Mouse (Mus musculus) ovary, postnatal 10 days (tissue): ENCODE data around the gene Bcl2l1.

Experiments used
- DNase-seq: peaks from one replicate; pipeline ENCODE4 v3.0.0; 2022; ENCODE audit warnings: low spot score

Gene Bcl2l1

DNA sequence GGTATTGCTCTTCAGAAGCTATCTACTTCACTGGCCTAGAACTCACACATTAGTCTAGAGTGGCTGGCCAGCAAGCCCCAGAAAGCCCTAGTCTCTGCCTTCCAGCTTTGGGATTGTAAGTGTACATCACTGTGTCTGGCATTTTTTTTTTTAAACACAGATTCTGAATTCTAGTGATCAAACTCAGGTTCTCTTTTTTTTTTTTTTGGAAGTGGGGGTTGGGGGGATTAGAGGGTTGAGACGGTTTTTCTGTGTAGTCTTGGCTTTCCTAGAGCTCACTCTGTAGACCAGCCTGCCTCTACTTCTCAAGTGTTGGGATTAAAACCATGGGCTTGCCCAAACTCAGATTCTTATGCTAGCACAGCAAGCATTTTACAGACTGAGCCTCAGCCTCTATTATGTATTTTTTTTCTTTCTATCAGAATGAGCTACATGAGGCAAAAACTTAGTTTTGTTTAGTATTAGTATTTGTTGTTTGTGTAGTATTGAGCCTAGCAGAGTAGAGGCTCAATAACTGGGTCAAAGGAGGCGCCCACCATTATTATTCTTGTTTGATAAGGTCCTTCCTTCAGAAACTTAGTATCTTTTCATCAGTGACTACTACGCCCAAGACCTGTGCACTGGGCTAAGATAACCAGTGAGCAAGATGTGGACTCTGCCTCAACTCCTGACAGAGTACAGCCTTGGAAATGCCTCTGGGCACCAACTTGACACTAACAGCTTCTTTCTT is 6.9 kb downstream of the Bcl2l1 start:
- no peak for DNase-seq

DNA sequence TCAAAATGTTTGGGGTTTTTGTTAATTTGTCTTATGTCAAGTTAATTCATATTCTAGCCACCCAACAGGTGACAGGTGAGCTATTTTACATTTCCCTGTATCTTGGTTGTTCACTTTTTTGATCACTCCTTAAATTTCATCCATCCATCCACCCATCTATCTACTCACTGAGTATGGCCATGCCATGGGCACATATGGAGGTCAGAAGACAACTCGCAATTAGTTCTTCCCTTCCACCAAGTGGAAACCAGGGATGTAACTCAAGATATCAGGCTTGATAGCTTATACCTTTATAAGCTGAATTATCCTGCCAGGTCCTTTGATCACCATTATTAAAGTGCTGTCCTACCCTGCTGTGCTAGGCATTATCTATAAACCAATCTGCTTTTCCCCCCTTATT is 7.8 kb downstream of the Bcl2l1 start:
- no peak for DNase-seq

DNA sequence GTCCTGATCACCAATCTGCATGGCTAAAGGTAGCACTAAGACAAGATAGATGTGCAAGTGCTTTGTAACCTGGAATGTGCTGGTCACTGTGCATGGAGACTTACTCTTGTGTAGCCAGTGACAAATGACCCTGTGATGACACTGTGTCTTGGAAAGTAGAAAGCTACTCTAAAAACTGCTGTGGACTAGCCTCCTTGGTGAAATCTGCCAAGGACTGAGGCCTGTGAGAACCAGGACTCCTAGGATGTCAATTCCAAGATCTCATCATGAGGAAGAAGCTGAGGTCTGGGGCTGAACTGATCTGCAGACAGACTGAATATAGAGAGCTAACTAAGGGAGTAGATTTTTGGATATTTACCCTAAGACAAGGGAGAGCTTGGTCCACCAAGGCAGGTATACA is 10.0 kb downstream of the Bcl2l1 start:
- DNase-seq = no peak

DNA sequence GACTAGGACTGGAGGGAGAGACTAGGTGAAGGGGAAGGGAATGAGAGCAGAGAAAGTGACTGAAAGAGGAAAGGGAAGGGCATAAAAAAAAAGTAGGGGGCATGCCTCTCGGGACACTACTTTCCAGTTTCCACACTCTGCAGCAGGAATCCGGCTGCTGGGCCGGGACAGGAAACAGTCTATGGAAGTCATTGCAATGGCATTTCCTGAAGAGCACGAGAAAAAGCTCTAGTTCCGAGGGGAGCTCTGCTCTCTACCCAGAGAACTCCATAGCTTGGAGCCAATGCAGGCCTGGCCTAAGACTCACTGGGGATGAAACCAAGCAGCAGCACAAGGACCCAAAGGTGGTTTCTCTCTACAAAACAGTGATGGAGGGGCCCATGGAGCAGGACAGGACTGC is 10.5 kb downstream of the Bcl2l1 start:
- no peak for DNase-seq

DNA sequence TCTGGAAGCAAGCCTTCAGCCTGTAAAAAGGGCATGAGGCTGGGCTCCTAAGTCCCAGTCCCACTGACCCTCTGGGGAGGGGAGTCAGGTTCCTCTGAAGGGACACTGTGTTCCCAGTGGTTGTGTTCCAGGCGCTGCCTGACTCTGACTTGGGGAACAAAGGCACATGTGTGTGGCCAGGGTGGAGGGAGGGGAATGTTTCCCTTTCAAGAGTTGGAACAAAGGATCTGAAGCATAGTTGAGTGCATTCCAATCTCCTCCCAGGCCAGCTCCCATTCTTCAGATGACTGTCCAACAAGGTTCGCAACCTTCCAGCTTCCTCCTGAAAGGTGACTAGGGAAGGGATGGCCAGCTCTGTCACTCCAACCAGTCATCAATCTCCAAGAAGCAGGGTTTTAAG is 11.2 kb downstream of the Bcl2l1 start:
- no peak for DNase-seq

DNA sequence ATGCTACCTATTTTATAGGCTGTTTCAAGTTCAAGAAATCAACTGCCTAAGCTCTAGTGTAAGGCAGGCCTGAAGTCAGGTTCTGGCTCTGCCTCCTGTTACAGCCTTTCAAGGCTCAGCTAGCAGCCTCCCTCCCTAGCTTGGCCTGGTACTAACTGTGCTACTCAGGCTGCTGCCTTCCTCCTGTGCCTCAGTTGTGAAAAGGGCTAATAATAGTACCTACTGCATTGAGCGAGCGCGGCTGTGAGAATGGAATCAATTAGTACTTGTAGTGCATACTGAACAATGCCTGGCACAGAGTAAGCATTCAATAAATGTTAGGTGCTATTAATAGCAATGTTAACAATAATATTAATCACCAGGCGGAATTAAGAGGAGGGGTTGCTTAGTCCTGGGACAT is 11.6 kb downstream of the Bcl2l1 start:
- DNase-seq = no peak

DNA sequence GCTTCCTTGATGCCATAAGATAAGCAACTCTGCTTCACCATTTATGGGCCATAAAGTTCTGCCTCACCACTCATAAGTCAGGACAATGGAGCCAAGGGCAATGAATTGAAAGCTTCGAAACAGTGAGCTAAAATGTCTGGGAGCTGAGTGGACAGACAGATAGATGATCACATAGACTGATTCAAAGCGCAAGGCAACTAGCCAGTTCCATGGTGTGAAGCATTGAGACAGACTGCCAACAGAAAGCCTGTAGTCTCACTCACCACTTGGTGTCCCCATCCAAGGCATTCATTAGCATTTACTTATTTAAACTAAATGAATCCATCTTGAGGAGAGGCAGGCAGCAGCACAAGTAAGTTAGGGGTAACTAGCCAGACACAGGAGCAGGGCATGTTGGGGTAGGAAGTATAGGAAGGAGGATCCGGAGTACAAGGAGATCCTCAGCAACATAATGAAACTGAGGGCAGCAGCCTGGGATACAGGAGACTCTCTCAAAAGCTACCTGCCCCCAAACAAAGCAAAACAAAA is 12.4 kb downstream of the Bcl2l1 start:
- DNase-seq = no peak

DNA sequence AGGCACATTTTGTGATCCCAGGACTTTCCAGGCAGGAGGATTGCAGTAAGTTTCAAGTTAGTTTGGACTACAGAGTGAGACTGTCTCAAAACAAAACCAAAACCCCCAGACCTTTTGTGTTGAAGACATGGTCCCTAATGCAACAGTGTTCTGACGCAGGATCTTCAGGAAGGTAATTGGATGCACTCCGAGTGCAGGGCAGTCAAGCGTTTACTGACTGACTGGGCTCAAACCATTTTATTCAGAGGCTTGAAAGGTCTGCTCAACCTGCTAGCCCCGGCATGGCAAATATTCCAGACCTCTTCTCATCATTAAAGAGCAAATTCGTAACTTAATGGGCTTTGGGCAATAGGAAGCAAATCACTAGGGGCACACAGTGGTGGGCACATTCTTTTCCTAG is 12.8 kb downstream of the Bcl2l1 start:
- no peak for DNase-seq

DNA sequence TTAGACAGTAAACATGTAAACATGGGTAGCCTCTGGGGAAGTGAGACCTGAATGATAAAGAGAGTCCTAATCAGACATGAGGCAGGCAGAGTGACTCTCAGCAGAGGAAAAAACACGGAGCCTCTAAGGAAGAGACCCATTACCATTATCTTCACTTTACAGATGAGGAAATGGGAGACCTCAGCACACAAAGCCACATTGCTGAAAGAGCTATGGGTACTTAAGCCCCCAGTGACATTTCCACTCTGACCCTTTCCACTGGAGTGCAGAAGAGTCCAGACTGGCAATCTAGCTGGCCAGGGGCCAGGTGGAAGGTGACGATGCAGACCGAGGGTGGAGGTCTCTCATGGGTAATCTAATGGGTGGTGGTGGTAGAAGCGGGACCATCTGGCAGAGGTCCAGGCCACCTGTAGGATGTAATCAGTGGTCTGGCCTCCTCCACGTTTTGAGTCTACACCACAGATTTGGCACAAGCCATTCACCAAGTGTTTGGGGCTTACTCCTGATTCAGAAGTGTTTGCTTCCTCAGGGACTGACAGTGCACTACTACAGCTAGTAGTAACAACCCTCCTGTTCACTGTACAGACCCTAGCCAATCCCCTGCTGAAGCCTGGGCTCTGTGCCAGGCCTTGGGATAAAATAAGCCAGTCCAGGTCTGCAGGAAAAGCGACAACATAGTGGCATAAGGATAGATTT is 13.8 kb downstream of the Bcl2l1 start:
- no peak for DNase-seq

DNA sequence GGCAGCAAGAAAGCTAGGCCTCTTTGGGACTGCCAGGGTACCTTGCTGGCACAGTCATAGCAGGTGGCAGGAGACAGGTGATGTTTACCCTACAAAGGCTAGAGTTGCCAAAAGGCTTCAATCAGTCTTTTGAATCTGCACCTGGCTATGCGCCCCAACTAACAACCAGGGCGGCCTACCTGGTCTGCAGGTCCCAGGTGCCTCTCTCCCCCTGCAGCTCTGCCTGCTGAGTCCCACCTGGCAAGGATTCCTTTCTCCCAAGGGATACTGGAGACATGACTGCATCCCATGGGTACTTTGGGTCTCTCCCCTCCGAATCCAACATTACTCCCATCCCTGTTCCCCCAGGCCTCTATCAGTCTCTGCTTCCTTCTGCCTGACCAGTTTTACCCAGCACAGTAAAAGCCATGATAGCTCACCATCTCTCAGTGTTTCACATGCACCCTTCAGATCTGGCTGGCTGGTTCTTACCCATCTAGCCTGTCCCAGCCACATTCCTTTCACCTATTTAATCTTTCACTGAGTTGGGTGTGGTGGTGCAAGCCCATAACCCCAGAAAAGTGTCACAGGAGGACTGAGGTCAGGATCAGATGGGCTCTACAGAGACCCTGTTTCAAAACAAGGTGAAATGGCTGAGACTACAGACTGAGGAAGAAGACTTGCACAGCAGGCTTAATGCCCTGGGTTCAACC is 14.7 kb downstream of the Bcl2l1 start:
- no peak for DNase-seq

DNA sequence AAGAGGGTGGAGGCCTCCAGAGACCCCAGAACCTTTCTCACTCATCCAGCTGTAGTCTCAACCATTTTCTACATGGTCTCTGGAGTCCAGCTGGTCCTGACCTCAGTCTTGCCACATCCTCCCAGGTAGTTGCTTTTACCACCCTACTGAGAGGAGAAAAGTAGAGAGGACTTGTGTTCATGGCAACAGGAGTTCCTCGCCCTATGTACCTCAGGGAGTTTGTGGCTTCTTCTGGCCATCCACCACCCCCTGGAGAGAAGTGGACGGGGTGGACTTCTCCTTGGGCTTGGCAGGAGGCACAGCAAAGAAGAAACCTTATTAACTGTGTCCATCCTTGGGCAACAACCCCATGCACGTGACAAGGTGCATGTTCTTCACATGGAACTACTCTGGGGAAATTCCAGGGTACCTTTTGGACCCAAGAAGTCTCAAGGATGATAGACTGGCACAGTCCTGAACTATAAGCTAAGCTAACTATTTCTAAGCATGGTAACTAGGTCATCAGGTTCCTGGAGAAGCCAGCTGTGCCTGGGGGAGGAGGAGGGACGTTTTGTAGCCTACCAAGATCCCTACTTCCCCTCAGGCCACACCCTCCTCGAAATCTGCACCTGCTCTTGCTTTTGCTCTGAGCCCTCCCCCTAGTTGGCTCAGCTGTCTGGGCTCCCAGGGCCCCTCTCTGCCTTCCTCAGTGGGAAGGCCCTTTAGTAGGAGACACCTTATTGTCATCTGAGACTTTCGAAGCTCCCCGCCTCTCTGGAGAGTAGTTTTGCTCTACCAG is 15.5 kb downstream of the Bcl2l1 start:
- no peak for DNase-seq

DNA sequence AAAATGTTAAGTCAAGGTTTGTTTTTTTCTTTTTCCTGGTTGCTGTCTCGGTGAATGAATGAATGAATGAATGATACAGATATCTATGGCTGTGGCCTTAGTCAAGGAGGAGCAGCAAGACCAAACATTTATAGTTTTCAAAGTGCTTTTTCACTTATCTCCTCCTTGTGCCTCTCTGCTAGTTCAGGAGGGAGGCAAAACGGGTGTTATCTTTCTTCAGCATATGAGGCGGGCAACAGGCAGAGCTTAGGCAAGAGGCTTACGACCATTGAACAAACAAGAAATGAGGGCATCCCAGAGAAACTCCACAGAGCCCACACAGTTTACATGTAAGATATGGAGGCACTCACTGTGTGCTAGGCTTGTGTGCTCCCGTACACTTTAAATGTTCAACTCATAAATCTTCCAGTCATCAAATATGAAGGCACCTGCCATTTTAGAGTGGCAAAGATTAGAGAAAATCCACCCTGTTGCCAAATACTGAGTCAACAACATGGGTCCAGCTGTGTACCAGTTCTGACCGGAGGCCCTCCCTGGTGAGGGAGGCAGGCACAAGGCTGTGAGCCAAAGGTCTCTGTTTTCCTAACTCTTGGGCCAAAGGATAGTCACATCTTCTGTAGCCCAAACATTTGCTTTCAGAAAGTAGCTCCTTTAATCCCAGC is 17.2 kb downstream of the Bcl2l1 start:
- DNase-seq = no peak

DNA sequence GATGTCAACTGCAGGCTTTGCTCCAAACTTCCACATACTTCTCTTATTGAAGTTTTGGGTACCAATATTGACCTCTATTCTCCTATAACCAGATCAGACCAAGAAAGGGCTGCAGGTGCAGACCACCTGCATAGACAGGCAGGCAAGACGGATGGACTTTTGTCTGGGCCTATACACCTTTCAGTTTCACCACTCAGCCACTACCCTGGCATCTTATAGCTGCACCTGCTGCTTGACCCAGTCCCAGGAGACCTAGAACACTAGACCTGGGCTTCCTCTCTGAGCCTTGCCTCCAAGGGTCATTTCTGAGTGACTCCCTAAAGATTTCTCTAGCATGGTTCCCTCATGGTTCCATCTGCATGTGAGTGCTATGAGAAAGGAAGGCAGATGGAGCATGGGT is 18.3 kb downstream of the Bcl2l1 start:
- no peak for DNase-seq

DNA sequence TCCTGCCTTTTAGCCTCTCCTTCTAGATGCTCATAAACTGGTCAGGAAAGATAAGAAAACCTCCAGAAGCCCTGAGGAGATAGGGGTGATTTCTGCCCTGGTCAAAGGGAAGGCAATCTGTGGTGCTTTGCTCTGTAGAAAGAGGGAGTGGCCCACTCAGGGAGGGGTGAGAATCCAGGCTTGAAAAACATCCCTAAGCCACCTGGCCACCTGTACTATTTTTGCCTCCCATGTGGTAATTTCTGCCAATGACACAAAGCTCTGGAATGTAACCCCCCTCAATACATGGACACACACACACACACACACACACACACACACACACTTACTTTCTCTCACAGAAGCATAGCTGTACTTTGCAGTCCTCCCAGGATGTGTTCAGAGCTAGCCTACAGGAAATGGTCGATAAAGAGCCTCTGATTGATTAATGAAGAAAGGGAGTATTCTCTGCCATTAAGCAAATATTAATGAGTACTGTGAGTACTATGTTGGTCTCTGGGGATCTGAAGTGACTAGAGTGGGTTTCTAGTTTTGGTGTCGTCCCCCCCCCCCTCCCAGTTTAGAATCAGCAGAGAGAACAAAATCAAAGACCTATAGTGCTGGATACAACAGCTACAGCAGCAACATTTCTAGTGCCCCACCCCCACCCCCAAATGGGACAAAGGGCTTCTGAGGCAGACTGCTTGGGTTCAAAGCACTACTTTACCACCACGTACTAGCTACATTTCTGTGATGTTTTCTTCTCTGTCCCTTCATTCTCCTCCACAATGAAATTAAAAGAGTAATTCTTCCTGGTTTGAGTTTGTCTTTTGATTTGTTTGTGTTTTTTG is 20.0 kb downstream of the Bcl2l1 start:
- no peak for DNase-seq

DNA sequence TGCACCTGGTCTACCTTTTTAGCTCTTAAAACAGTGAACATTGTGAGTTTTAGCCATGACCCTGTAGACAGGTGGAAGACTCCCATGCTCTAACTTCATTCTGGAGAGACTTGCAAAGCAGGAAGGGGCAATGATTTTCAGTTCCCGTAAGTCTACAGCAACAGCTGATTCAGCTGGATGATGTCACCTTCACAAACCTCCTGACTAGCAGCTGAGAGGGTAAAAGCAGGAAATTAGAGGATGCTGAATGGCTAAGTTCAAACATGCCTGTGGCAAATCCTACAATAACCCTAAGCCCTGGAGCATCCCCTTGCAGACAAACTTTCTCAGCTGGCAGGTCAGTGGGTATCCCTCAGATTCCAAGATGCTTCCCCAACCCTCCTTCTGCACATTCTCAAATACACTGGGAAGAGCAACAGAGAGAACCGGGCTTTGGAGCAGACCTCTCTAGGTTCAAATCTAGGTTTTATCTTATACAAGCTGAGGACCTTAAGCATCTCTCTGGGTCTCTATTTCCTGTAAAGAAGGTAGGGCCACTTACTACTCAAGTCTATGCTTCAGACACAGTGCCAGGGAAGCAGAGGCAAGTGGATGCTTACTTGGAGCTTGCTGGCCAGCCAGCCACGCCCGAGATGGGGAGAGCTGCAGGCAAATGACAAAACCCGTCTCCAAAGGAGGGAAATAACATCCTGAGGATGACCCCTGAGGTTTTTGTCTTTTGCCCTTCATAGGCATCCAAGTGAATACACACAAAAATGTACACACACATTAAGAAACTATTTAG is 21.2 kb downstream of the Bcl2l1 start:
- DNase-seq = no peak

DNA sequence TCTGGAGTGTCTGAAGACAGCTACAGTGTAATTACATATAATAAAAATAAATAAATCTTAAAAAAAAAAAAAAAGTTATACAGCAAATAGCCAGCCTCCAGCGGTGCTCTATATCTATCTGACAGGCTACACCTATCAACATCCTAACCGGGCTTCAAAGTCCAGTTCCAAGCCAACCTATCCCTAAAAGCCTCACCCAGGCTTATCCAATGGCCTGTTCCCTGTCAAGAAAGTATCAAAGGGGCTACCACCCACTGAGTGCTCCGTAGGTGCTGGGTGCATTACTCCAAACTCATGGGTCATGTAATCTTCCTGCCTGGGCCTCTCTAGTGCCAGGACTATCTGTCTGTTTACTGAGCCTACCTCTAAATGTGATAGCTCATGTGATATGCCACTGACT is 23.4 kb downstream of the Bcl2l1 start:
- no peak for DNase-seq

DNA sequence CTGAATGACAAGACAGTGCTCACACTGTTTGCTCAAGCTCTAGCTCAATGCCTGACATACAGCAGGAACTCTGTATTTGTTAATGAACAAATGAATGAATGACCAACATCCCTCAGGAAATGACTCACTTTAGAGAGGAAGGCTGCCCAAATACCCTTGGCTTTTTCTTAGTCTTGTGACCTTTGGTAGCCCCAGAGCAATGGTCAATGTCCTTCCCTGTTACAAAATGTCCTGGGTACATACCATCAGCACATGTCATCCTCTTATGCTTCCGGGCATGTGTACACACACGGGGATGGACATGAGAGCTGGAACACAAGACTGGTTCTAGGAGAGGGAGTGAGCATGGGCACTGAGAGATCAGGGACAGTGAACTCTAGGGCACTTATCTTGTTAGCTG is 25.5 kb downstream of the Bcl2l1 start:
- DNase-seq = no peak

DNA sequence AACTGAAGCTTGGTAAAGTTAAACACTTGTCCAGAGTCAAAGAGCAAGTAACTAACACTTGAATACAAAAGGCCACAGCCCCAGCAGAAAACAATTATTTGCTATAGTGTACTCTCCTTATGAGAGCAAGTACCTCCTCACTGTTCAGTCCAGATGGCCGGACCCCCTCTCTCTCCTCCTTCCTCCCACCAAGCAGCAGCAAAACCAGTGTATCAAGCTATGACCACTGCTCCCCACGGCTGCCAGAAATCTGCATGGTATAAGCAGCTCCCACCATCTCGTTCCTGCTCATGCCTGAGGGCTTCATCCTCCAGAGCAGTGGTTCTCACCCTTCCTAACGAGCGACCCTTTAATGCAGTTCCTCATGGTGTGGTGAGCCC is 26.4 kb downstream of the Bcl2l1 start:
- no peak for DNase-seq

DNA sequence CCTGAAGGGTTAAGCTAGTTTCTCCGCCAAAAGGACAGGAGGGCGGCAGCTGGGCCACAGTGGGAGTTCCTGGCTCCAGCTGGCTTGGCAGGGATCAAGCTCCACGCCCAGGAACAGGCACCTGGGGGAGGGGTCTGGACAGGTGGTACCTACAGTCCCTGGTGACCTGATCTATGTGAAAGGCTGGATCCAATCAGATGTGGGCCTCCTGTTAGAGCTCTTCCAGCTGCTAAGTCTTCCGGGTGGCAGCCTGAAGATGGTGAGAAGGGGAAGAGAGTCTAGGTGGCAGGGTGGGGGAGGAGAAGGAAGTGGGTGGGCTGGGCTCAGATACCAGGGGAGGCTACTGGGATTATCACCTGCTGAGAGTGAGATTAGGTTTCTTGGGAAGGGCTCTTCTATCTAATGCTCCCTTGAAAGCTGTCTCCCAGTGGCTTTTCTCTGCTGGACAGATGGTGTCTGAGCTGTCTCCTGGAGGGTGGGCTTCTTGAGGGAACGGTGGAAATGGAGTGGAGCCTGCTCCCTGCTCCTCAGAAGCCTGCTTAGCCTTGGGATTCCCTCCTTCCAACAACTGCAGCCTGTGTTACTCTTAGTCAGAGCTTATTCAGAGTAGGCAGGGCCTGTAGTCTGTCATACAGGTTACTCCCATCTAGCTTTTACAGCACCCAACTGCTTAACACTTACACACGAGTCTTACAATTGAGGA is 27.0 kb downstream of the Bcl2l1 start:
- no peak for DNase-seq

DNA sequence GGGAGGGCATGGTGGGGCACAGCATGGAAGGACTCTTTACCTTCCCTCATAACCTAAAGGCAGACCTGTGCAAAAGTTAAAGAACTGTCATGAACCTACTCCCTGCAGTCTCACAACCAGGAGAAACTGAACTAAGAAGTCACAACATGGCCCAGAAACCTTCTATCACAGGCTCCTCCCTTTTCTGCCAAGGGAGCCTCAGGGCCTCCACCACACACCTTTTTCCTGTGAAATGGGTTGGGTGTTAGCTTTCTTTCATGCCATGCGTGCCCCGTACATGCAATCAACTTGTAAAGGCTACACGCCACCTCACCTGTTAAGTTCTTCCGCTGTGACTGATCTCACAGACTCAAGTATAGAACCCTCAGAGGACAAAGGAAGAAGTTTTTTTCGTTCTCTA is 28.4 kb downstream of the Bcl2l1 start:
- DNase-seq = no peak
